Mouse (Mus musculus) liver, embryonic 15.5 days (tissue): ENCODE data around the gene Ptprd. TPM values are rescaled to one million over a fixed set of nuclear protein-coding genes. Genes with fewer than 3 reads are reported as not detected.

Source experiments
- ATAC-seq: fragments of 200-750 bp; cut with Nextera tagmentation; 2 replicates; pipeline ENCODE4 v1.8.0; 2017; ENCODE audit warnings: moderate number of reproducible peaks, mild to moderate bottlenecking, moderate library complexity; ENCODE audit not compliant: insufficient read depth
- H3K27ac ChIP-seq: fragments of 300-500 bp; sonication (generic); replicated peaks from 2 replicates; pipeline ENCODE4 v1.5.1; 2015; ENCODE audit warnings: mild to moderate bottlenecking, inconsistent platforms
- H3K27me3 ChIP-seq: fragments of 300-500 bp; sonication (generic); 2 replicates; pipeline ENCODE4 v1.6.1; 2015; ENCODE audit warnings: mild to moderate bottlenecking, inconsistent platforms
- H3K36me3 ChIP-seq: fragments of 300-500 bp; sonication (generic); replicated peaks from 2 replicates; pipeline ENCODE4 v1.6.1; 2015; ENCODE audit warnings: moderate library complexity, mild to moderate bottlenecking, inconsistent platforms
- H3K4me1 ChIP-seq: fragments of 300-500 bp; sonication (generic); replicated peaks from 2 replicates; pipeline ENCODE4 v1.6.1; 2015; ENCODE audit warnings: inconsistent platforms
- H3K4me2 ChIP-seq: fragments of 300-500 bp; sonication (generic); 2 replicates; pipeline ENCODE4 v1.6.1; 2015; ENCODE audit warnings: moderate library complexity, mild to moderate bottlenecking, inconsistent platforms
- H3K4me3 ChIP-seq: fragments of 300-500 bp; sonication (generic); replicated peaks from 2 replicates; pipeline ENCODE4 v1.5.1; 2015; ENCODE audit warnings: mild to moderate bottlenecking, inconsistent platforms
- H3K9ac ChIP-seq: fragments of 300-500 bp; sonication (generic); 2 replicates; pipeline ENCODE4 v1.6.1; 2015; ENCODE audit warnings: moderate library complexity, mild to moderate bottlenecking, inconsistent platforms
- H3K9me3 ChIP-seq: fragments of 300-500 bp; sonication (generic); replicated peaks from 2 replicates; pipeline ENCODE4 v1.6.1; 2016; ENCODE audit warnings: inconsistent platforms
- WGBS: fragments of 180-500 bp; shearing (Covaris S2); methylation state at CpG from one replicate; pipeline ENCODE4 v1.1.7; 2015; ENCODE audit warnings: mixed read lengths; ENCODE audit not compliant: insufficient replicate concordance; 5-methylcytosine and 5-hydroxymethylcytosine counted together
- polyA plus RNA-seq: library from polyadenylated mRNA; unstranded; fragments of >200 nt; fragmentation: Nextera tagmentation; extraction: Ambion mirVana; gene quantifications from 2 replicates; pipeline ENCODE4 v1.2.1, GENCODE M21; 2015

The Ptprd gene
- polyA plus RNA-seq, 1 experiment from 2014 or later = 4.8 TPM

DNA sequence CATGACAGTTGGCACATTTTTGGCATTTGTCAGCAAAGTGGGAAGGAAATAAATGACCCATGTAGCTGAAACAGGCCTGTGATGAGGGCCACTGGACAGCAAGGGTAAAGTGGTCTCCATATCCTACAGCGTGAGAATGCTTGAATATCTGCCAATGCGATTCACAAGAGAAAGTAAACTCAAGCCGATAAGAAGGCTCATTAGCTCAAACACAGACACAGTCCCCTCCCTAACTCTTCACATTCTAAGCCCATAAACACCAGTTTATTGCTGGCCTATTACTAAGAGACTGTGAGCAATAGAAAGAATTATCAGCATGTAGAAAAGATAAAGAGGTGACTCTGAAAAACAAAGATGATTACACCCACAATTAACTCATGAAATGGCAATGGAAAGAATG is 1970.6 kb downstream of the Ptprd start:
- WGBS = 60% methylated on average over 3 of the region's 3 CpGs

GRCm38 (mm10) chr4:76239063-76239462 is 1972.7 kb downstream of the Ptprd start:
- ATAC-seq = no peak
- no peak overlapping the region for H3K27ac ChIP-seq
- WGBS = 65% methylated on average over 5 of the region's 5 CpGs

More for the DNA sequence above, 1970.6 kb downstream of the Ptprd start:
- Histone ChIP-seq H3K4me1 (no peaks in the 10 kb centered on the region), H3K27me3 (no peaks in the 10 kb centered on the region), H3K4me2 (no peak overlapping the region), H3K9ac (no peak overlapping the region), H3K36me3 (no peaks in the 10 kb centered on the region), H3K27ac (no peak overlapping the region), H3K9me3 (no peaks in the 10 kb centered on the region), H3K4me3 (no peak overlapping the region)
- no peak for ATAC-seq

GRCm38 (mm10) chr4:76238577-76238976 is 1973.2 kb downstream of the Ptprd start:
- H3K4me2 ChIP-seq = no peak overlapping the region
- H3K36me3 ChIP-seq = no peaks in the 10 kb centered on the region
- H3K9me3 ChIP-seq = no peaks in the 10 kb centered on the region
- no peak overlapping the region for H3K9ac ChIP-seq
- no peaks in the 10 kb centered on the region for H3K4me1 ChIP-seq
- no peak overlapping the region for H3K27ac ChIP-seq
- H3K4me3 ChIP-seq = no peak overlapping the region
- 69% methylated on average over 5 of the region's 5 CpGs for WGBS
- H3K27me3 ChIP-seq = no peaks in the 10 kb centered on the region
- ATAC-seq = no peak

More at GRCm38 (mm10) chr4:76239063-76239462, 1972.7 kb downstream of the Ptprd start:
- no peaks in the 10 kb centered on the region for H3K36me3 ChIP-seq
- H3K9me3 ChIP-seq = no peaks in the 10 kb centered on the region
- no peaks in the 10 kb centered on the region for H3K27me3 ChIP-seq
- H3K4me3 ChIP-seq = no peak overlapping the region
- no peaks in the 10 kb centered on the region for H3K4me1 ChIP-seq
- H3K9ac ChIP-seq = no peak overlapping the region
- no peak overlapping the region for H3K4me2 ChIP-seq

GRCm38 (mm10) chr4:76237827-76238226 is 1973.9 kb downstream of the Ptprd start:
- Histone ChIP-seq H3K9ac (no peak overlapping the region), H3K4me2 (no peak overlapping the region), H3K4me3 (no peak overlapping the region), H3K9me3 (no peaks in the 10 kb centered on the region), H3K4me1 (no peaks in the 10 kb centered on the region), H3K36me3 (no peaks in the 10 kb centered on the region), H3K27ac (no peak overlapping the region), H3K27me3 (no peaks in the 10 kb centered on the region)
- 69% methylated on average over 1 of the region's 1 CpGs for WGBS
- no peak for ATAC-seq

DNA sequence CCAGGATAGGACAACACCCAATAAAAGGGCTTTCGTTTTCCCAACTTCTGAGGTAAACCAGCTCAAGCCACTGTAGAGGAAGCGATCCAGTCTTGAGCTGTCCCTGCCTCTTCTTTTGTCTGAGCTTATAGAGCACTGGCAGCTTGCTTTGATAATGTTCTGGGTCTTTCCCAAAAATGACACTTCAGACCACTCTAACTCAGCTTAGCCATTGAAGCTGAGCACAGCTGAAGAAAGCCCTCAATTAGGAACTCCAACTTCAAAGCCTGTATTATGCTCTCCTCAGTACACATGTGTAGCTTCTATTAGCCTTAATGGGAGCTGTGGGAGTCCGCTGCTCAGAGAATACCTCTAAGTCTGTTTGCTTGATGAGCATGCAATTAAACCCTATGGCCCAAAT is 1988.0 kb downstream of the Ptprd start:
- no peak for ATAC-seq
- no peak overlapping the region for H3K4me2 ChIP-seq
- no peaks in the 10 kb centered on the region for H3K4me1 ChIP-seq
- no peaks in the 10 kb centered on the region for H3K27me3 ChIP-seq
- no peaks in the 10 kb centered on the region for H3K36me3 ChIP-seq
- no peak overlapping the region for H3K4me3 ChIP-seq
- no peak overlapping the region for H3K9ac ChIP-seq
- no peaks in the 10 kb centered on the region for H3K9me3 ChIP-seq
- 63% methylated on average over 3 of the region's 3 CpGs for WGBS
- no peak overlapping the region for H3K27ac ChIP-seq

GRCm38 (mm10) chr4:76222520-76222919 is 1989.2 kb downstream of the Ptprd start:
- ATAC-seq = no peak
- H3K36me3 ChIP-seq = no peaks in the 10 kb centered on the region
- 51% methylated on average over 2 of the region's 2 CpGs for WGBS
- no peak overlapping the region for H3K27ac ChIP-seq
- H3K4me1 ChIP-seq = no peaks in the 10 kb centered on the region
- no peaks in the 10 kb centered on the region for H3K9me3 ChIP-seq
- no peak overlapping the region for H3K4me2 ChIP-seq
- H3K9ac ChIP-seq = no peak overlapping the region
- H3K27me3 ChIP-seq = no peaks in the 10 kb centered on the region
- H3K4me3 ChIP-seq = no peak overlapping the region

DNA sequence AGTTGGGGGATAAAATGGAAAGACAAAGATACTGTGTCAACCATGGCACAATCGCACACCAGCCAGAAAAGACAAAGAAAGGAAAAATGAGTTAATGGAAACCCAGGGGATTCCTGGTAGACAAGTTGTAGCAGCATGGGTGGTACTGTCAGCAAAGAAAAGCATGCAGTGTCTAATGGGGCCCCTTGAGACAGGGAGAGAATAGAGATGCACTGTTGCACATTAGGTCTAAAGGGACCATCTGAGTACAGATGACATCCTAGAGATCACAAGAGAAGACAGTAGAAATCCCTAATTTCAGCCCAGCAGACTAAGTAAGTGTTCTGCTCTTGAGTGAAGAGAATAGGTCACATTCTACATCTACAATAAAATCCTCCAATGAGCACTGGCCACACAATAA is 1993.7 kb downstream of the Ptprd start:
- no peak overlapping the region for H3K4me2 ChIP-seq
- no peak overlapping the region for H3K27ac ChIP-seq
- H3K27me3 ChIP-seq = no peaks in the 10 kb centered on the region
- H3K36me3 ChIP-seq = no peaks in the 10 kb centered on the region
- no peak for ATAC-seq
- no peak overlapping the region for H3K4me3 ChIP-seq
- no peaks in the 10 kb centered on the region for H3K4me1 ChIP-seq
- 61% methylated on average over 1 of the region's 1 CpGs for WGBS
- no peaks in the 10 kb centered on the region for H3K9me3 ChIP-seq
- H3K9ac ChIP-seq = no peak overlapping the region

DNA sequence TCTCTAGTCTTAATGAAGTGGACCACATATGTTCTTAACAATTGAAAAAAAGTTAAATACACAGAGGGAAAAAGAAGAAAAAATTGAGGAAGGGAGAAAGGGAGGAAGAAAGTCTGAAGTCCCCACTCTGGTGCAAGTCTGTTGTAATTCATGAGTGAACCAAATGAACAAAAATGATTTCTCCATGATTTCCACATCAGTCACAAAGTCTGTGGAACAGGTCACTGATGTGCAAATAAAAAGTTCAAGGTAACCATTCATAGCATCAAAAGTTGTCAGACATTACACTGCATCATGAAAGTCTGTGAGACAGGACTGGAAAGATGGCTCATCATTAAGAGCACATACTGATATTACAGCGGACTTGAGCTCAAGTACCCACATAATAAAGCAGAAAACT is 1996.6 kb downstream of the Ptprd start:
- 63% methylated on average over 1 of the region's 1 CpGs for WGBS
- Histone ChIP-seq H3K27ac (no peak overlapping the region), H3K27me3 (no peaks in the 10 kb centered on the region), H3K4me1 (no peaks in the 10 kb centered on the region), H3K4me2 (no peak overlapping the region), H3K9ac (no peak overlapping the region), H3K36me3 (no peaks in the 10 kb centered on the region), H3K9me3 (no peaks in the 10 kb centered on the region), H3K4me3 (no peak overlapping the region)
- no peak for ATAC-seq

DNA sequence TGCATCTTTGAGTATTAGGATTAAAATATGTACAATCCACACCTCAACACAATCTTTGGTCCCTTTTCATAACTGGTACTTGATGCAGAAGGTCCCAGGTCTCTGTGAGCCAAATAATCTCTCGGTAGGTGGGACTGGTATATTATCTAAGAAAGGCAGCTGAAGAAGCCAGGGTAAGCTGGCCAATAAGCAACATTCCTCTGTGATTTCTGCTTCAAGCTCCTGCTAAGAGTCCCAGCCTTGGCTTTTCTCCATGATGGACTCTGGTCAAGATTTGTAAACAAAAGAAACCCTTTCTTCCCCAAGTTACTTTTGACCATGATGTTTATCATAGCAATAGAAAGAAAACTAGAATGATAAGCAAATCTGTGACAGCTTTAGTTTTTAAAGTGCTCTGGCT is 2012.4 kb downstream of the Ptprd start:
- H3K27ac ChIP-seq = no peak overlapping the region

GRCm38 (mm10) chr4:76194762-76195161 is 2017.0 kb downstream of the Ptprd start:
- Histone ChIP-seq H3K9ac (no peak overlapping the region), H3K4me3 (no peak overlapping the region), H3K4me1 (no peaks in the 10 kb centered on the region), H3K27ac (no peak overlapping the region), H3K27me3 (no peaks in the 10 kb centered on the region), H3K9me3 (no peaks in the 10 kb centered on the region), H3K36me3 (no peaks in the 10 kb centered on the region), H3K4me2 (no peak overlapping the region)
- no peak for ATAC-seq
- 75% methylated on average over 3 of the region's 3 CpGs for WGBS

More for the DNA sequence above, 2012.4 kb downstream of the Ptprd start:
- 67% methylated on average over 1 of the region's 1 CpGs for WGBS
- Histone ChIP-seq H3K27me3 (no peaks in the 10 kb centered on the region), H3K4me3 (no peak overlapping the region), H3K9ac (no peak overlapping the region), H3K36me3 (no peaks in the 10 kb centered on the region), H3K4me2 (no peak overlapping the region), H3K4me1 (no peaks in the 10 kb centered on the region), H3K9me3 (no peaks in the 10 kb centered on the region)
- ATAC-seq = no peak

GRCm38 (mm10) chr4:76193496-76193895 is 2018.3 kb downstream of the Ptprd start:
- H3K4me1 ChIP-seq = no peaks in the 10 kb centered on the region
- H3K36me3 ChIP-seq = no peaks in the 10 kb centered on the region
- no peaks in the 10 kb centered on the region for H3K9me3 ChIP-seq
- H3K9ac ChIP-seq = no peak overlapping the region
- ATAC-seq = no peak
- no peak overlapping the region for H3K4me3 ChIP-seq
- H3K4me2 ChIP-seq = no peak overlapping the region
- H3K27ac ChIP-seq = no peak overlapping the region
- 63% methylated on average over 3 of the region's 3 CpGs for WGBS
- no peaks in the 10 kb centered on the region for H3K27me3 ChIP-seq

DNA sequence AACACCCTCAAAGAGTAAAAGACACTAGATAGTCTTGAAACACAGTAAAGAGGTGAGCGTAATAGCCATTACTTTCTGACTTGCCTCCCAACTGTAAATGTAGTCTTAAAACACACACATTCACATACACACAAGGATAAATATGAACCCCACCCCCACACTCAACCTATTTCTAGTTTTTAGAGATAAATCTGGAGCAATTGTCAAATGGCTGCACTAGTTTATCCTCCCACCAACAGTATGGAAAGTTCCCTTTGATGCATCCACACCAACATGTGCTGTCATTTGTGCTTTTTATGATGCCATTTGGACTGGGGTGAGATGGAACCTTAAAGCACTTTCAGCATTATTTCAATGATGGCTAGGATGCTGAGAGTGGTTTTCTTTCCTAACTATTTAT is 2019.7 kb downstream of the Ptprd start:
- Histone ChIP-seq H3K9ac (no peak overlapping the region), H3K4me3 (no peak overlapping the region), H3K36me3 (no peaks in the 10 kb centered on the region), H3K4me2 (no peak overlapping the region), H3K27ac (no peak overlapping the region), H3K9me3 (no peaks in the 10 kb centered on the region), H3K4me1 (no peaks in the 10 kb centered on the region), H3K27me3 (no peaks in the 10 kb centered on the region)
- ATAC-seq = no peak
- WGBS = 67% methylated on average over 1 of the region's 1 CpGs
